Mouse (Mus musculus) ovary, postnatal 10 days (tissue): Measurements from ENCODE around the gene Tubb1.

ENCODE experiments used
- DNase-seq: peaks from one replicate; pipeline ENCODE4 v3.0.0; 2022; ENCODE audit warnings: low spot score

The Tubb1 gene

DNA sequence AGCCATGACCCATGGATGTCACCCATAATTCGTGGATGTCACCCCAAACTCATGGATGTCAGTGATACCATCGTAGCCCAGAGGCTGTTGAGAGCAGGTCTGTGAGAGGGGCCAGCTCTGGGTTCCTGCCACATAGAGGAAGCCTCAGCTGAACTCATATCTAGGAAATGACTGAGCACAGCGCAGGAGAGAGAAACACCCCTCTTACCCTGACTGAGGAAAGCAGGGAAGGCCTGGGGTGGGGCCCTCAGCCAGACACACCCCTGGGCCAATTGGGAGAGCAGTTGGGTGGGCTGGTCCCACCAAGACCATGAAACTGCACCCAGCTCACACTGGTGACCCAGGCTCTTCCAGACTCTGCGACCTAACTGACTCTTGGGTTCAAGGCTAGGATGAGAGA, at the start of gene Tubb1:
Tubb1 (plus strand) TSS at position 343 of the 400 bp plus-strand sequence.
- DNase-seq: no peak

DNA sequence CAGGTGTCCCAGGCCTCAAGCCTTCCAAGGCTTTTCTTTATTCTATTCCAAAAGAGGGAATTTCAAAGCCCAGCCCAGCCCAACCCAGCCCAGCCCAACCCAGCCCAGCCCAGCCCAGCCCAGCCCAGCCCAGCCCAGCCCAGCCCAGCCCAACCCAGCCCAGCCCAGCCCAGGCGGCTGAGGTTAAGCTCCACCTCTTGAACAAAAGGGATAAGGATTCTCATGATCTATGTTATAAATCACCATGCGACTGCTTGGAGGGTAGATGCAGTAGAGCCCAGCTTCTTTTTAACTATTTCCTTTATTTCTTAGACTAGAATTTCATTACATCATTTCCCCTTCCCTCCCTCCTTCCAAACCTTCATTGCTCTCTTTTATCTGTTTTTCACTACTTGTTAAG, 40.3 kb upstream of the Tubb1 start:
- no peak for DNase-seq

DNA sequence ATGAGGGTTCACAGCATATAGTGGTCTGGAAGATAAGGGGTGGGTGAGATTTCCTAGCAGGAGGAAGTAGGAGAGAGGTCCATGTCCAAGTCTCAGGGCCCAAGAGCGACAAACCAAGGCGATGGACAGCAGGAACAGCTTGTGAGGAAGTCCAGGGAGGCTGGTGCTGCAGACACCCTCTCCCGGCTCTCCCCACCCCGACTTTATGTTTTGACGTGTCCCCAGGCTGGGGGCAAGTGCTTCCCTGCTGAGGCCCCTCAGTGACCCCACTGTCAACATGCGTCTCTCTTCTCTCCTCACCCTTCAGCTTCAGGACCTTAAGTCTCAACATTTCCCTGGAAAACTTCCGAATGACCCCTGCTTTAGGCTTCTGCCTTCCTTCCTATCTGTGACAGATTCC, 37.4 kb upstream of the Tubb1 start:
- no peak for DNase-seq

DNA sequence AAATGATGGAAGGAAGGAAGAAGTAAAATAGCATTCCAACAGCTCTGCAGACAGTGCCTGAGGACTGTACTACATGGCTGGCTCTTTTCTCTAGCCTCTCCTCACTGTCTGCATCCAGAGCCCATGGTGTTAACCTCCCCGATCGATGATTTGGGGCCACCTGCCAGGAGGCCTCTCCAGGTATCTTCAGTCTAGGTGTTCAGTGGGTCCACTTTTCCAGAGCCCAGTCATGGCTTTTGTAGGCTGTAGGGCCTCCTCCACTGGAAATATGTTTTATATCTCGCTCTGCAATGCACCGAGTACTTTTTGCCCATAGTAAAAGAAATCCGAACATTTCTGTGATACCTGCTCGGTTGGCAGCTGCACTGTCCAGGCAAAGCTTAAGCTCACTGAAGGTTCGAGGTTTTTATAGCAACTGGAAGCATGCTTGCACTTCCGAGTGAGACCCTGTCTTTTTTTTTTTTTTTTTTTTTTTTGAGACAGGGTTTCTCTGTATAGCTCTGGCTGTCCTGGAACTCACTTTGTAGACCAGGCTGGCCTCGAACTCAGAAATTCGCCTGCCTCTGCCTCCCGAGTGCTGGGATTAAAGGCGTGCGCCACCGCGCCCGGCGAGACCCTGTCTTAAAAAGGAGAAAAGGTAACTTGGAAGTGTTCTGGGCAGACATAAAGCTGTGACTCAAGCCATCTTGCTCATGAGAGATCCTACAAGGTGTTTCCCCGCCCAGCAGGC, 35.3 kb upstream of the Tubb1 start:
- no peak for DNase-seq

DNA sequence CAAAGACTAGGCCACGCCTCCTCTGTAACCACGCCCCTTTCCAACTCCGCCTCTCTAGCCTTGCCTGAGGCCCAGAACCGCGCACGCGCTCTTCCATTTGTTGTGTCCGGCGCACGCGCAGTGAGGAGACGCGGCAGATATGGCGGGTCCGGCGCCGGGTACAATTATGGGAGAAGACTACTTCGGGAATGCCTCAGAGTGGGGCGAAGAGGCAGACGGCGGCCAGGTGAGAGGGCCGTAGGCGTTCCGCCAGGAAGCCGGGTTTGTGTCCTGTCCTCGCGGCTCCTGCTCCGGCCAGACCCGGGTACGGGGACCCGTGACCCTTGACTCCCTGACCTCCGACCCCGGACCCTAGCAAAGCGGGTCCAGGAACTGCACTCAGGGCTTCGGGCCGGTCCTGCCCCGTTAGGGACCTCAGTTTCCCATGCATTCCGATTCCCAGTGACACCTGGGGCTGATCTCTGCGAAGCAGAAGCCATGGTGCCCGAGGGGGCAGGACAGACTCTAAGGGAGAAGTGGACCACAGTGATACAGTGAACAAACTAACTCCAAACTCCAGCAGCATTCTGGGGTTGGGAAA, 34.7 kb upstream of the Tubb1 start, which contains the start of gene Nelfcd:
Nelfcd (plus strand) TSS at position 74 of the 580 bp plus-strand sequence.
- DNase-seq: peak; percentile 84

DNA sequence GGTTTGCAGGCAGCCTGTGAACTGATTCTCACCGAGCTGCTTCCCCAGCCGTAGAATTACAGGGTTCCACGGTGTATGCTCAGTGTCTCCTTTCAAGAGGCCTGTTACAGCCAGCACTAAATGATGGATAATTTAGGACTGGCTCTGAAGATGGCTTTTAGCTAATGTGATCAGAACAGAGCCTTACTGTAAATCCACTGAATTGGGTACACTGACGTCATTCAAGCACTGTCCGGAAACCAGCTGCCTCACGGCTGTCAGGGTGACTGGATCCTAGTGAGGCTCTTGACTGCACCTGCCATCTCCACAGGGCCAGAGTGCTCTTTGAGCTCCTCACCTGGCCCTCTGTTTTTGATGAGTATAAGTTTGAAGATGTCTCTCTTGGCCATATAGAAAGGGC, 29.4 kb upstream of the Tubb1 start:
- no peak for DNase-seq

DNA sequence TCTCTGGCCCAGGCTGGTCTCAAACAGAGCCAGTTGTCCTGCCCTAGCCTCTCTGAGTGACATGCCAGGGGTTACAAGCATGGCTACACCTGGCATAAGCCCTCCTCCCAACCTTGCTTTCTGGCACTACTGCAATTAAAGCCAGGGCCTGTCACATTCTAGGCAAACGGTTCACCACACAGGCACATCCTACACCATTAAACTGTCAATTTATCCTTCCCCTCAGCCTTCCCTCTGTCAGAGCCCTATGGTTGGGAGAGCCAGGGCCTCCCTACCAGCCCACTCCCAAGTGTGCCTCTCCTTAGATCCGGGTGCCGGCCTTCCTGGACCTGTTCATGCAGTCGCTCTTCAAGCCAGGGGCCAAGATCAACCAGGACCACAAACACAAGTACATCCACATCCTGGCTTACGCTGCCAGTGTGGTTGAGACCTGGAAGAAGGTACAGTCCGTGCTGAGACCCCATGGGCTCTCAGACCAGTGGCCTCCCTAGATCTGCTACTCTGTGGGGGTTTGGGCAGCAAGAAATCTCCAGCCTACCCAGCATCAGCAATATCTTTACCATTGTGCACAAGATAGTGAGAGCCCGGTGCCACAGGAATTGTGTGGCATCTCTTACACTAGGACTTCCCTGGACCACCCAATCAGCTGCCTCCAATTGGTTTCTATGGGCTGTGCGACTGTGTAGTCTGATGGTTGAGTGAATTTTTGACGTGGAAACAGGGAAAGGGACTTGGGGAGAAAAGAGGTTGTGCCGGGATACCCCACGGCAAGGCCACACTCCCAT, 26.0 kb upstream of the Tubb1 start:
- DNase-seq: no peak

DNA sequence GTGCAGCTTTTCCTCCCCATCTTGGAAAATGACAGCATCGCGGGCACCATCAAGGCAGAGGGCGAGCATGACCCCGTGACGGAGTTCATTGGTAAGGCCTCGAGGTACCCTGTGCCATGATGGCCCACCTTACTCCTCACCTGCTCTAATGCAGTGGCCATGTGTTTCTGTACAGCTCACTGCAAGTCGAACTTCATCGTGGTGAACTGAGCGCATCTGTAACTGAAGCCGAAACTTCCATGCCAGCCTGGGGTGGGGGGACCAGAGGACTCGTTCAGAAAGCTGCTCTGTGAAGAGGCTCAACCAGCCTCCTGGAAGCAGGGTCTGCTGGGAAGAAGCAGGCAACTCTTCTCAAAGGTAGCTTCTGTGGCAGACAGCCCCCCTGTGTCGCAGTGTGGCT, 23.6 kb upstream of the Tubb1 start:
- no peak for DNase-seq

DNA sequence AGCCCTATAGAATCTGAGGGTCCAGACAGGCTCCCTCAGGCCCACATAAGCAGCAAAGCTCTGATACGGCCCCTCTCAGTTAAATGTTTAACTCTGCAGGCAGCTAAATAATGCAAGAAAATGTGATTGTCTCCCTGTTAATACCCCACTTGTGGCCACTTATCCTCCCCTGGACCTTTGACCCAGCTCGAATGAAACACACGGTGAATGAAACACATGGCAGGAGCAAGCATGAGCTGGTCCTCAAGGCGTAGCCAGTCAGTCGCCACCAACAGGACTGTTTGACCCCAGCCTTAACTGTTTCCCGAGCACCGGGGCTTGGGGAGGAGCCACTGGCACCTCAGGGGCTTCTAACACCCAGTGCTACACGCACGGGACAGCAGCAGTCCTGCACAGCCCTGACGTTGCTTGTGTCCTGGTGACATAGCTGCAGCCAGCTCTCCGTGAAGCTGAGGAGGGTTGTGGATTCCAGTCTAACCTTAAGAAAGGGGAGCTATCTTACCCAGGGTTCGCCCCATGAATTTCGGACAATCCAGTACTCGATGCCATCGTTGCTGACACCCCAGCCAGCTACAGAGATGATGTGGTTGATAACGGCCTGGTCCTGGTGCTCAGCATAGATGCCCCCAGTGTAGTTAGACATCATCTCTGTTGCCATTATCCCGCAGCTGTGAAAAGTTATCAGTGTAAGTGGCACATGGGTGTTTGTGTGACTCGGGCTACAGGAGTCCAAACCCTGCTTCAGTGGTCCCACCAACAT, 22.2 kb upstream of the Tubb1 start:
- DNase-seq: no peak

DNA sequence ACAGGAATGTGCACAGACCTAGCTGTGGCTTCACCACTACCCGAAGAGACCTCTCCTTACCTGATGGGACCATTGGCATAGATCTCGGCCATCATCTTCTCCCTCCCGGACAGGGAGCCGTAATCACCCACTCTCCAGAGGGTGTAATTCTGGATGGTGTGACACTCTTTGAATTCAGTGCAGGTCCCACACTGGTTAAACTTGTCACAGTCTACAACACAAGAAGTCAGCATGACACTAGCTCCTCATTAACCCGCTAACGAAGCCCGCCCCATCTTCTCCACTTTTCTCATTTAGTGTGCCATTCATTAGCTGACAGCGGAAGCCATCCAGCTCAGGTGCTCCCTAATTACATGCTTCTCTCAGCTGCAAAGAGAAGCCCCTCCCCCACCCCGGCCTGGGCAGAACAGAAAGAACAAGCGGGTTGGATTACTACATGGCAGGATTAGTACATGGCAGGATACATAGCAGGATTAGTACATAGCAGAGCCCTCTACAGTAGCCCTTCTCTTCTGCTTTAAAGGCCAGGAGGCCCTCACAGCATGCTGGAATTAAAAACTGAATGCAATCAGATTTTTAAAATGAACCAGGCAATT, 21.4 kb upstream of the Tubb1 start:
- no peak for DNase-seq

DNA sequence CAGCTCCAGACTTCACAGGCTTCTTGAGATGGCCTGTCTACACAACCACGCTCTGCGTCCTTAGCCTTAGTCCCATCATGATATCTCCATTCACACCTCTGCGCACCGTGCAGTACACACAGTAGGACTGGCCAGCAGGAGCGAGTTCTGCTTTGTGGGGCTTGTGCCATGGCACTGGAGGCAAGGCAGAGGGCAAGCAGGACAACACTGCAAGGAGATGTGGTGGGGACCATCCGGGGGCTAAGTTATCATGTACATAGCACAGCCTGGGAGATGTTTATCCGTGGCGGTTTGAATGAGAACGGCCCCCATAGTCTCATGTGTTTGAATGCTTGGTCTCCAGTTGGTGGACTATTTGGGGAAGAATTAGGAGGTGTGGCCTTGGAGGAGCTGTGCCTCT, 15.6 kb upstream of the Tubb1 start:
- DNase-seq: no peak

DNA sequence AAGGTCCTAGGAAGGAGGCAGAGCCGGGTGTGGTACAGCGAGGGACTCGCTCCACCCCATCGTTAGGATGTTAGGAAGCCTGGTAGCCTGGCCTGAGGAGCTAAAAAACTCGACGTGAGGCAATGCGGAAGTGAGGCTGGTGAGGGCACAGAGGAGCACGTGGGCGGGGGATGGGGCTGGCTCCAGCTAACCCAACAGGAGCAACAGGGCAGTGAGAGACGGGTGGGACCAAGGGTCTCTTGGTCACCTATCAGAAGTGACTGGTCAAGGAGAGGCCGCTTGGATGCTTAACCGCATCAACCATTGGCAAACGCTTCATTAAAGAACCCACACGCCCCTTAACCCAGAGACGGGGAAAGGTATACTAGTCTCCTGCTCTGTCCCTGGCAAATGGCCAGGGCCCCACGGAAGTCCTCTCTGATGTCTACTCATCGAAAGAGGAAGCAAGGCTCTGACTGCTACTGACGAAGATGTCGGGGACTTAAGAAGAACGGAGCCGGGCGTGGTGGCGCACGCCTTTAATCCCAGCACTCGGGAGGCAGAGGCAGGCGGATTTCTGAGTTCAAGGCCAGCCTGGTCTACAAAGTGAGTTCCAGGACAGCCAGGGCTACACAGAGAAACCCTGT, 14.3 kb upstream of the Tubb1 start:
- no peak for DNase-seq

DNA sequence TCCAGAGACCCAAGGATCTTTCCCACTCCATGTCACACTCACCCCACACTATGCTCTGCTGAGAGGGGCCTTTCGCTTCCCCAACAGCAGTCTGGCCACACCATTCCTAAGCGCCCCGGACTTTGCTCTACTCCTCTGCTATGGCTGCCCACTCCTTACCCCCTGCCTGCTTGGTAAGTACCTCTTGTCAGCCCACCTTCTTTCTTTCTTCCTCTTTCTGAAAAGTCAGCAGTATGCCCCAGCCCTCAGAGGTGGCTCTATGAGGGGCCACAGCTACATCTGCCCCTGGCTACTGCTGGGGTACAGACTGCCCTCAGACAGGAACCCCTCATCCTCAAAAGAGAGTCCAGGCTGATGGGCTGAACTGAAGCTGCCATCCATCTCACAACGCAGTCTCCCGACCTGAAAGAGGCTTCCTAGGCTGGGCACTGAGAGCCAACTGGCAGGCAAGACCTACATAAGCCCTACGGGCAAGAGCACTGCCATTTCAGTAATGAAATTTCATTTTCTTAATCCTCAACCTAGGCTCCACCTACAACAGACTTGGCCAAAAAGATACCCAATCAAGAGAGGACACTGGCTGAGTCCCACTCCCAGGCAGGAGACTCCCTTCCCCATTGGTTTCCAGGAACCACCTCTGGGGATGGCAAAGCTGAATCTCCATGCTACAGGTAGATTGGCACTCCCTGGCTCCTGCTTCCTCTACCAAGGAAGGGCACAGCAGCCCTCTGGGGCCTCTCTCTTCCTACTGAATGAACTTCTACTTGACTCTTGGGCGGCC, 13.4 kb upstream of the Tubb1 start:
- DNase-seq: no peak

DNA sequence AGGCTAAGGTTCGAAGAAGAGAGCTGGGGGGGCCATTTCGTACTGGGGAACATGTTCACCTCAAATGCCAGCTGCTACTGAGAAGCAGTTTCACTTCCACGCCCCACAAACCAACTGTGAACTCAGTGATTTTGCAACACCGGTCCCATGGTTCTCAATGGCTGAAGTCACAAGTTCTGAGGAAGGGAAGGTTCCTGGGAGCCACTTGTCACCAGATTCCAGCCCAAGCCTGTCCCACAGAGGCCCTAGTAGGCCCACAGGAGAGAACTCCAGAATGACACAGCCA, 12.9 kb upstream of the Tubb1 start:
- DNase-seq: no peak

DNA sequence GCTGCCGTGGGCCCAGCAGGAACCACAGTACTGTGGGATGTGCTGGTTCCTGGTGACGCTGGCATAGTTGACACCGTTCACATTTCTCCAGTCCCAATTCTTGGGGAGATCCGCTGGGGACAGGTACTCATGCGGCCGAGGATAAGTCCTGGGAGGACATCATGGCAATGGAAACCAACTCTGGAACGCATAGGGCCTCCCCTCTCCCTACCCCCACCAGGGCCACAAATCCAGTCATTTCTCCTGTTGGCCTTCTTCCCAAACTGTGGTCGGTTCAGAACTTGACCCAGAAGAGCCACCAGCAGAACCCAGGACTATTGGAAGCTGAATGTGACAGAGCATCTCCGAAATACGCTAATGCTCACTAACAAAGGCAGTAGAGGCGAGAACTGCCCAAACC, 12.3 kb upstream of the Tubb1 start:
- no peak for DNase-seq

DNA sequence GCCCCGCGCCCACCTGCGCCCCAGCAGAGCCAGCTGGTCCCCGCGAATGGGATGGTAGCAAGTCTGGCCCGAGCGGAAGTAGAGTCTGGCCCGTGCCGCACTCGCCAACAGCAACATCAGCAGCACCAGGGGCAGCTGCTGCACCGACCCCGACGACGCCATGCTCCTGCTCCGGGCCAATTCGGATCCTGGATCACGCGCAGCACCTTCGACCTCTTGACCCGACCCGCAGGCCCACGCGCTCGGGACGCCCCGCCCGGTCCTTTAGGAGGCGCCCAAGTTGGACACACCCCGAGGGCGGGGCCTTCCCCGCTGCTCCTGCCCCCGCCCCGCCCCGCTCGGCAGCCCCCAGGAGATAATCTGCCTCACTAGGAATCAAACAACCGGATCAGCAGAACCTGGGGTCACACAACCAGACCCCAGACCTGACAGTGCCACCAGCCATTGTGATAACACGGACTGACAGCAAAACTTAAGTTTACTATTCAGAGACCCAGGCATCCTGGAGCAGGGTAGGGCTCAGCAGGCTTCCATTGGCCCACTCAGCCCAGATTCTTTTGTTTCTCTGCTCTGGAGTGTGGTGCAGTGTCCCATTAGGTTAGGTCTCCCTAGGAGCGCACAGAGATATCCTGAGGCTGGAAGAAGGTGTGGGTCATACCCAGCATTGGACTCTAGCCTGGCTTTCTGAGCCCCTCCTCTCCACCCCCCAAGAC, 11.6 kb upstream of the Tubb1 start, which contains the start of gene Ctsz:
Ctsz (minus strand) TSS at position 303 of the 713 bp plus-strand sequence.
- DNase-seq: peak; percentile 48

DNA sequence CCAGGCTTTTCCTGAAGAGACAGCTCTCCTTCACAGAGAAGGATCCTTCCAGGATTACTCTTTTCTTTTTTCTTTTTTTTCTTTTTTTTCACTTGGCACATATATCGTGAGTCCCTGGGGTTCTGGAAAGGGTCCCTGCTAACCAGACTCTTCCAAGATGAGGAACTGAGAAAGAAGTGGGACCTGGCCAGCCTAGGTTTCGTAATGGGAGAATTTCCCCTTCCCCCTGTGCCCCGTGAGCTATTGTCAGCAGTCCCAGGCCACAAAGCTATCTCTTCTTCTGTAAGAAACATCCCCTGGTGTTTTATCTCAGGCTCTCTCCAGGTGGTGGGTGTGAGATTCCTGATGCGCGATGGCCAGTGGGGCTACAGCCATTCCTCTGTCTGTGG, 11.1 kb upstream of the Tubb1 start:
- no peak for DNase-seq

DNA sequence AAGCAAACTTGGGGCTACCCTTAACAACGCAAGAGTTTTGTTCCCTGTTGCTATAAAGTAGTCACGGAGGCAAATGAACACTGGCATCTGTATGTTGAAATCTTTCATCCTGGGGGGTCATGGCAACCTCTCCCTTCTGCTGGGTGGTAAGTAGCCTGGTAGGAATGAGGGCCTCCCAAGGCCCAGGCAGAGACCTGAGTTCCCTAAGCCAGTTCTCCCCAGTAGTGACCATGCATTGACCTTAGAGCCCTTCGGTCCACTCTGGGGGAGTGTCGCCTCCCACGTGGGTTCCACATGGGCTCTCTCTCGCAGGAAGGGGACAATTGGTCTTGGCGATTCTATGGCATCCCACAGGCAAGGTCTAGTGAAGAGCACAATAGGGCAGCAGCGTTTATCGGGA, 10.5 kb upstream of the Tubb1 start:
- no peak for DNase-seq

DNA sequence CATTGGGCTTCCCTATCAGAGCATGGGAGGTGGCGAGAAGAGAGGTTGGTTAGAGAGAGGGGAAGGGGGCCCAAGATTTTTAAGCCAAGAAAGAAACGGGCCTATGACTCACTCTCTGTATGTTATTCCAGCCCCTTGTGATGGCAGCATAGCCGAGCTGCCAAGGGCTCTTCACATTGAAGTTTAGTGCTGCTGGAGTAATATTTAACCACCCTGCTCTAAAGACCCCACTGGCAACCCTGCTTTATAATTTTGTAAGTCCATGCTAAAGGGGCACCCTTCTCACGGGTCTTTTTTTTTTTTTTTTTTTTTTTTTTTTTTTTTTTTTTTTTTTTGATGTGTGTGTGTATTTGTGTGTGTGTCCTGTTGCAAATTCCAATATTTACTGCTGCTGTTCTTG, 8.6 kb upstream of the Tubb1 start:
- no peak for DNase-seq

DNA sequence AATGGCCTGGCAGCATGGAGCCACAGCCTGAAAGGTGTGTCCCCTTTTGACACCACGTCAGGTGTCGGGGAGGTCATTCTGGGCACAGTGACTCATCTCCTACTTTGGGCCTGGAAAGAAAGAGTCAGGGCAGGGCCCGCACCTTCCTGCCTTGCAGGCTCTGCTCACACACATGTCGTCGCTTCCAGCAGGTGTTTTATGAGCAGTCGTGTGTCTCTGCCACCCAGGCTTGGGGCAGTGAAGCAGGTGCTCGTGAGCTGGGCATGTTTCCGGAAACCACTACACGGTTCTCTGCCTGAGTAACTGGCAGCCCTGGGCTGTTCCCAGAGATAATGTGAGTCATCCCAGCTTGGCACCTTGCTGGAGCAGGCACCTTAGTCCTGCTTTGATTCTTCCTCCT, 8.0 kb upstream of the Tubb1 start:
- no peak for DNase-seq
